Mouse (Mus musculus) kidney, adult 2 months (tissue): ENCODE measurements around the gene Mlh3. TPM values are rescaled to one million over a fixed set of nuclear protein-coding genes. Genes with fewer than 3 reads are reported as not detected.

ENCODE experiments used
- DNase-seq: peaks from one replicate; pipeline ENCODE4 v3.0.0; 2021
- H3K27ac ChIP-seq: fragments of 200-500 bp; 2 replicates; pipeline ENCODE4 v1.5.1; 2012; ENCODE audit warnings: low read depth, low read length, control low read depth, inconsistent platforms; ENCODE audit not compliant: insufficient read depth
- H3K27me3 ChIP-seq: fragments of 200-500 bp; replicated peaks from 2 replicates; pipeline ENCODE4 v1.6.1; 2012; ENCODE audit warnings: mild to moderate bottlenecking, moderate library complexity, low read length, inconsistent platforms; ENCODE audit not compliant: control insufficient read depth, insufficient read depth
- H3K36me3 ChIP-seq: fragments of 200-500 bp; 2 replicates; pipeline ENCODE4 v1.6.1; 2012; ENCODE audit warnings: mild to moderate bottlenecking, moderate library complexity, low read length, inconsistent platforms; ENCODE audit not compliant: control insufficient read depth, insufficient read depth
- H3K4me1 ChIP-seq: fragments of 200-500 bp; 2 replicates; pipeline ENCODE4 v1.6.1; 2011; ENCODE audit warnings: low read length; ENCODE audit not compliant: control insufficient read depth, insufficient read depth
- H3K4me3 ChIP-seq: fragments of 200-500 bp; 2 replicates; pipeline ENCODE4 v1.5.1; 2011; ENCODE audit warnings: mild to moderate bottlenecking, low read depth, low read length, control low read depth; ENCODE audit not compliant: insufficient read depth
- CTCF ChIP-seq: fragments of 200-500 bp; conservative IDR thresholded peaks from 2 replicates; pipeline ENCODE4 v1.5.1; 2011; ENCODE audit warnings: low read depth, mild to moderate bottlenecking, control low read depth, low read length, moderate library complexity, mixed read lengths; ENCODE audit not compliant: insufficient read depth, insufficient read length
- POLR2A ChIP-seq: fragments of 200-500 bp; IDR thresholded peaks from one replicate; pipeline ENCODE4 v1.6.1; 2011; ENCODE audit warnings: low read depth, low read length, control low read depth
- WGBS: fragments of 180-500 bp; shearing (Covaris S2); methylation state at CpG from one replicate; pipeline ENCODE4 v1.1.7; 2018; 5-methylcytosine and 5-hydroxymethylcytosine counted together
- polyA plus RNA-seq: library from polyadenylated mRNA; depleted of rRNA; stranded (reverse); fragments of >200 nt; gene quantifications from 2 replicates; pipeline ENCODE4 v1.2.3, GENCODE M21; 2012

Mlh3 gene
- polyA plus RNA-seq, 1 experiment = 9.6 TPM

DNA sequence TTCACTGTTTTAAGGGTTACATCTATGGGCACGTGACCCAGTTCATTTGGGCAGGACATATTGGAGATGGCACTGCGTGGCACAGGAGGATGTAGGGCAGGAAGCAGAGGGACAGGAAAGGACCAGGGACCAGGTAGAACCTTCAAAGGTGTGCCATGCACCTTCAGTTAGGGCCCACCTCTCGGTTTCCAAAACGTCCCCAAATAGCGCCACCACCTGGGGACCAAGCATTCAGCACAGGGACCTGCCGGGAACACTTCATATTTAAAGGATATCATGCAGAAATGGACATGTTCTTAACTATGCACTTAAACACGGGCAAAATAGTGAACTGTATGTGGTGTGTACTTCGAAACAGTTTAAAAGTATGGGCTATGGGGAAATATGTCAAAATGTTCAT lies 66.3 kb downstream of the Mlh3 start:
- DNase-seq = no peak
- Histone ChIP-seq H3K36me3 (no peaks in the 10 kb centered on the region), H3K4me3 (no peak overlapping the region), H3K27me3 (no peaks in the 10 kb centered on the region), H3K27ac (no peak overlapping the region), H3K4me1 (no peaks in the 10 kb centered on the region)
- TF ChIP-seq POLR2A (no peak), CTCF (peak; percentile 30; the same call in 1 of the 2 replicates)
- 62% methylated on average over 8 of the region's 8 CpGs for WGBS

GRCm38 (mm10) chr12:85203699-85204098 lies 66.7 kb downstream of the Mlh3 start:
- TF ChIP-seq POLR2A = no peak
- TF ChIP-seq CTCF = no peak
- 72% methylated on average over 5 of the region's 5 CpGs for WGBS
- no peak overlapping the region for H3K27ac ChIP-seq
- no peak overlapping the region for H3K4me3 ChIP-seq
- no peak for DNase-seq
- no peaks in the 10 kb centered on the region for H3K27me3 ChIP-seq
- H3K36me3 ChIP-seq = no peaks in the 10 kb centered on the region
- H3K4me1 ChIP-seq = no peaks in the 10 kb centered on the region

GRCm38 (mm10) chr12:85202191-85202590 lies 68.2 kb downstream of the Mlh3 start:
- Histone ChIP-seq H3K4me1 (no peaks in the 10 kb centered on the region), H3K4me3 (no peak overlapping the region), H3K27me3 (no peaks in the 10 kb centered on the region), H3K36me3 (no peaks in the 10 kb centered on the region), H3K27ac (no peak overlapping the region)
- 73% methylated on average over 7 of the region's 7 CpGs for WGBS
- DNase-seq = no peak
- TF ChIP-seq CTCF (no peak), POLR2A (no peak)

- TF ChIP-seq POLR2A (no peak), CTCF (no peak)
- Histone ChIP-seq H3K4me1 (no peaks in the 10 kb centered on the region), H3K27ac (no peak overlapping the region), H3K27me3 (no peaks in the 10 kb centered on the region), H3K36me3 (no peaks in the 10 kb centered on the region), H3K4me3 (no peak overlapping the region)
- DNase-seq = no peak
- 82% methylated on average over 2 of the region's 2 CpGs for WGBS
Measured at GRCm38 (mm10) chr12:85201830-85202147, 68.6 kb downstream of the Mlh3 start.

DNA sequence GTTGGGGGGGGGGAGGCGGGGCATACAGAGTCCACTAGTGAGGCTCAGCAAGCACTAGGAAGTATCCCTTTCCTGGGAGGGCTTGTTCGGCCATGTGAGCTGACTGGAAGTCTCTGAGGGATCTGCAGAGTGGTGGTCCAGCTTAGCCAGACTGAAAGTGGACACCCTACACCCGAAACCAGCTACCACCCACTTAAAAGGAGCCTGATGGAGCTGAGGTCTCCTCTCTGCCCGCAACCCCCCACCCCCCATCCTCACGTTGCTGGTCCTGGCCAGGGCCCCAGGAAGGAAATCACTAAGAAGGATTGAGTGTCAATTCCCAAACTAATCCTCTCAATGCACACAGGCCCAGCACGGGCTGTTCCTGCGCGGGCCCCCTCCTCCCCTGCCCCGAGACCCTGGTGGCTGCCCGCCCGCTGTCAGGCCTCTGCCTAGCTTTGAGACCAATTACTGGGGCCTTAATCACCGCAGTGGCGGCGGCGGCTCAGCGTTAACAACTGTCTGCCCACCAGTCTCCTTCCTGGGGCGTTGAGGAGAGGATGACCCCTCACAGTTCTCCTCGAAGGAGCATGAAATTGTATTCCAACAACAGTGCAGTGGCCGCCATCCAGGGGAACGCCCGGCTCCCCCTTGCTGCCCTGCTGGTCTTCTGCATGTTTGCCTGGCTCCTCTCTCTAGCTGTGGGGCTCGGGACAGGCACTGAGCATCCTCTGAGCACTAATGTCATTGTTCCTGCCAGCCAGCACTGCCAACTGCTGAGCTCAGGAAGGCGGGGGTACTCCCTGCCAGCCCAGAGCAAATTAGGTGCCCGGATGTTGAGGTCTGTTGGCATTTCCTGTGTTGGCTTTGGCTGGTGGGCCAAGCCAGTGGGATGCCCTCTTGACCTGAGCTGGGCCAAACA lies 69.2 kb downstream of the Mlh3 start:
- 41% methylated on average over 24 of the region's 24 CpGs for WGBS
- TF ChIP-seq CTCF = no peak
- no peaks in the 10 kb centered on the region for H3K27me3 ChIP-seq
- H3K4me1 ChIP-seq = no peaks in the 10 kb centered on the region
- H3K4me3 ChIP-seq = no peak overlapping the region
- H3K27ac ChIP-seq = no peak overlapping the region
- DNase-seq = no peak
- no peaks in the 10 kb centered on the region for H3K36me3 ChIP-seq

DNA sequence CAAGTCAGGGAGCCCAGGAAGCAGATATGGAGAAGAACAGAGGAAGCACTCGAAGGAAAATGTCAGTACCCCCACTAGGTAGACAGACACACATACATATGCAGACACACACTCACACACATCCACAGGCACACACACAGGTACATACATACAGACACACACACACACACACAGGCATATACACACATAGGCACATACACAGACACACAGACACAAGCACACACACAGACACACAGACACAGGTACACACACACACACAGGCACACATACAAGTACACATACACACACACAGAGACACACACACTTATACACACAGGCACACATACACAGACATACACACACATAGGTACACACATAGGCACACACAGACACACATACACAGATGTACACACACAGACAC lies 70.4 kb downstream of the Mlh3 start:
- H3K27me3 ChIP-seq = no peaks in the 10 kb centered on the region
- no peak overlapping the region for H3K4me3 ChIP-seq
- no peaks in the 10 kb centered on the region for H3K36me3 ChIP-seq
- H3K4me1 ChIP-seq = peaks cover 2% of the 10 kb centered on the region
- no peak for DNase-seq
- 86% methylated on average over 1 of the region's 1 CpGs for WGBS
- no peak overlapping the region for H3K27ac ChIP-seq
- no peak for TF ChIP-seq POLR2A
- TF ChIP-seq CTCF = no peak

DNA sequence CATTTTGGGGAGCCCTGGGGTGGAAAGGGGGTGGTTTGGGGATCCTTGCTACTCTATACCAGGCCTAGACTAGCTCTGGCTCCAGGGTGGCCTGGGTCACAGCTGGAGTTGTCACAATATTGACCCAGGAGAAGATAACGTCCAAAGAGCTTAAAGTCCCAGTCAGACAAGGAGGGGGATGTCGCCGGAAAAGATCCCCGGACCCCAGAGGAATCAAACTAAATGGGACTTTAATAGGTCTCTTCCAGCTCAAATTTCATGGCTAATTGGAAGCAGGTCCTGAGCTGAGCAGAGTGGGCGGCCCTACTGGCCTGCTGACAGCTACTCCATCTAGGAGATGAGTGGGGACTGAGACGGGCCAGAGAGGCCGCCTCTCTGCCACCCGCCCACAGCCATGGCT lies 72.5 kb downstream of the Mlh3 start:
- Histone ChIP-seq H3K4me3 (no peak overlapping the region), H3K36me3 (no peaks in the 10 kb centered on the region), H3K27me3 (no peaks in the 10 kb centered on the region), H3K4me1 (peaks cover 4% of the 10 kb centered on the region), H3K27ac (no peak overlapping the region)
- DNase-seq = no peak
- TF ChIP-seq CTCF (no peak), POLR2A (no peak)
- WGBS = 54% methylated on average over 8 of the region's 8 CpGs
